Mouse (Mus musculus): ENCODE measurements around the gene Gabrb3.

DNA sequence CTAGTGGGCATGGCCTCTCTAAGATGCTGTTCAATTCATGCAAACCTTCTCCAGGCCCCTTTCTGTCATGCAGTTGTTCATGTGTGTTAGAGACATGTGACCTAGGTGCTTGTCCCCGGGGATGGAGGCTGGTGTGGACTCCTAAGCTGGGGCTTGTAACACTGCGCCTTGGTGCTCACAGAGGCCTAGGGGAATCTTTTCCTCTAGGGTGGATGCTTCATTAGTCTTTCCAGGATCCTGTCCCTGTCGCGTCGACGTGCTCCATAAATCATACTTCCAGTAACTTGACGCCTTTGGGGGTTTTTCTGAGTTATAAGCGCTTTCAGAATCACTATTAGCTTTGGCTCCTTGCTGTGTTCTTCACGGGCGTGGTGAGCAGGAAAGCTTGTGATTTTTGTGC is 113.2 kb downstream of the Gabrb3 start:
- no peak for TF ChIP-seq CTCF (IDR thresholded peaks at IDR 0.05; ENCODE audit: extremely low read depth, insufficient read depth, low read length)
- TF ChIP-seq POLR2A (IDR thresholded peaks at IDR 0.05; ENCODE audit: extremely low read depth, insufficient read depth, low read length): no peak
